14 mouse cellular contexts compared by ENCODE assay signal in the genomic region with DNA sequence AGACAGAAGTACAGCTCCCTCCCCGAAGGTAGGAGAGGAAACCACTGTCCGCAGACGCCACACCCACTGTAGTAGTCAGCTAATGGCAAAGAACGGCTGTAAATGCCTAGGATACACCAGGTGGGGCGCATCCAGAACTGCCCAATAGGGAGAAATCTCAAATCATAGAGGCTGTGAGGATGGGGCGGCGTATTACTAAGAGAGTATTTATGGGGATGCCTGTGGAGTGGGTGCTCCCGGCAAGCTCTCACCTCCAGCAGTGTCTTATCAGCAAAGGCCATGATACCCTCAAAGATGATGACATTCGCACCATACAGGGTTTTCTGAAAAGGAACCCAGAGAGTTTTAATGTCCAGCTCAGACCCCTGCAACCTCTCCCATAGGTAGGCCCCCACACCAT. TPM values are rescaled to one million over a fixed set of nuclear protein-coding genes. Genes with fewer than 3 reads are reported as not detected.
DNase-seq lines count a peak whose midpoint lies in the region.
"Had no signal": no experiment of that assay in that cellular context is flagged by ENCODE, and none has a peak within 500 bp of the region (broad histone marks: within the 10 kb centered on the region; RNA-seq: fewer than 3 reads in every experiment).

No protein-coding gene starts in this region.

- peak; percentile 3 for DNase-seq in adrenal gland, postnatal 14 days
- no peak for DNase-seq in adrenal gland, adult (ENCODE audit: inconsistent age in 2 of 2, low spot score in 1 of 2)
- DNase-seq in heart, adult 11 months, result peak; percentile 79
- DNase-seq in heart, postnatal 4 days, result no peak
- DNase-seq in right cerebral cortex, postnatal 4 days, result peak; percentile 1
- no peak for DNase-seq in right cerebral cortex, postnatal 25 days
- DNase-seq in retina, embryonic 14.5 days (ENCODE audit: low spot score), result no peak
- DNase-seq: kidney, adult 9 months; kidney, postnatal 10 days; layer of hippocampus, postnatal 36 days; left cerebral cortex, postnatal 4 days; lung, postnatal 36 days; right cerebral cortex, adult 18-20 months; thymus, postnatal 14 days had no signal

RNA-seq across cellular contexts. Expression of a gene that starts 10.7 kb away (rescaled TPM):
- total RNA-seq in adrenal gland, postnatal 14 days (2021), result 68.8 and 77.5 TPM in 2 replicates
- total RNA-seq in heart, postnatal 4 days (2021), result 10 to 100 TPM; 50.2 to 54.5 TPM

RNA-seq across cellular contexts. Expression of a gene that starts 17.7 kb away (rescaled TPM):
- 59.4 and 60.0 TPM in 2 replicates for total RNA-seq in adrenal gland, postnatal 14 days (2021)
- total RNA-seq in heart, postnatal 4 days (2021), result 10 to 100 TPM; 35.1 to 36.1 TPM

RNA-seq across cellular contexts. Expression of a gene that starts 18.6 kb away (rescaled TPM):
- 57.3 and 67.7 TPM in 2 replicates for total RNA-seq in adrenal gland, postnatal 14 days (2021)
- 10 to 100 TPM; 41.8 to 45.5 TPM for total RNA-seq in heart, postnatal 4 days (2021)

RNA-seq across cellular contexts. Expression of a gene that starts 25.1 kb away (rescaled TPM):
- 8.5 and 11.8 TPM in 2 replicates for total RNA-seq in adrenal gland, postnatal 14 days (2021)
- total RNA-seq in heart, postnatal 4 days (2021), result 1 to 10 TPM; 4.8 to 4.9 TPM

RNA-seq across cellular contexts. Expression of a gene that starts 53.7 kb away (rescaled TPM):
- 77.3 and 89.9 TPM in 2 replicates for total RNA-seq in adrenal gland, postnatal 14 days (2021)
- 100 to 1,000 TPM; 111 to 119 TPM for total RNA-seq in heart, postnatal 4 days (2021)

Comparison
In these comparisons a context has a peak if more than half of its experiments do, and no peak if none do; other contexts are left out.
1. DNase-seq: peak in adrenal gland, postnatal 14 days (single experiment), heart, adult 11 months (single experiment) and right cerebral cortex, postnatal 4 days (single experiment); none in adrenal gland, adult (0 of 2), heart, postnatal 4 days (single experiment), right cerebral cortex, postnatal 25 days (single experiment) and retina, embryonic 14.5 days (single experiment).